Mouse (Mus musculus) heart, postnatal 0 days (tissue): ENCODE measurements around the gene Cyb561d1.

Source experiments
- CTCF ChIP-seq: IDR thresholded peaks from 2 replicates; pipeline ENCODE4 v1.5.1; 2016; ENCODE audit warnings: antibody characterized with exemption, control low read depth, low read depth
- EP300 ChIP-seq: IDR thresholded peaks from 2 replicates; pipeline ENCODE4 v1.6.1; 2016; ENCODE audit warnings: antibody characterized with exemption, low read depth

- no peak for TF ChIP-seq CTCF
- TF ChIP-seq EP300, result no peak
Observed at GRCm38 (mm10) chr3:108189897-108190296, 11.1 kb downstream of the Cyb561d1 start.
